Mouse (Mus musculus): ENCODE measurements around the gene Prcc. TPM values are rescaled to one million over a fixed set of nuclear protein-coding genes. Genes with fewer than 3 reads are reported as not detected.

Prcc gene
- polyA plus RNA-seq, 1 experiment from 2014 or later = 13.8 TPM

- ATAC-seq = peak; percentile 49; the same call in 1 of the 2 replicates
- Histone ChIP-seq H3K9me3 (ENCODE audit: control insufficient read depth, low read length) (no peaks in the 10 kb centered on the region), H3K36me3 (ENCODE audit: control insufficient read depth, insufficient read depth) (peaks cover 35% of the 10 kb centered on the region), H3K4me1 (replicated peaks; ENCODE audit: control insufficient read depth, insufficient read depth, low read length) (no peaks in the 10 kb centered on the region), H3K9ac (replicated peaks; ENCODE audit: low read depth, low read length) (no peak overlapping the region), H3K4me2 (ENCODE audit: low read length) (no peak overlapping the region), H3K27ac (ENCODE audit: low read length) (no peak overlapping the region), H3K4me3 (replicated peaks; ENCODE audit: low read length) (no peak overlapping the region), H3K27me3 (replicated peaks; ENCODE audit: control insufficient read depth, insufficient read depth, low read length) (no peaks in the 10 kb centered on the region)
- 23% methylated on average over 3 of the region's 3 CpGs for WGBS
These were observed 25.6 kb downstream of the Prcc start for GRCm38 (mm10) chr3:87859813-87860212.

GRCm38 (mm10) chr3:87857666-87858065 is 27.7 kb downstream of the Prcc start:
- no peak overlapping the region for H3K4me3 ChIP-seq (replicated peaks; ENCODE audit: low read length)
- 96% methylated on average over 8 of the region's 8 CpGs for WGBS
- no peak for ATAC-seq
- peaks cover 31% of the 10 kb centered on the region for H3K36me3 ChIP-seq (ENCODE audit: control insufficient read depth, insufficient read depth)
- H3K9me3 ChIP-seq (ENCODE audit: control insufficient read depth, low read length) = no peaks in the 10 kb centered on the region
- no peak overlapping the region for H3K27ac ChIP-seq (ENCODE audit: low read length)
- H3K4me1 ChIP-seq (replicated peaks; ENCODE audit: control insufficient read depth, insufficient read depth, low read length) = no peaks in the 10 kb centered on the region; the same call in 1 of the 2 replicates
- H3K27me3 ChIP-seq (replicated peaks; ENCODE audit: control insufficient read depth, insufficient read depth, low read length) = no peaks in the 10 kb centered on the region
- no peak overlapping the region for H3K4me2 ChIP-seq (ENCODE audit: low read length)
- H3K9ac ChIP-seq (replicated peaks; ENCODE audit: low read depth, low read length) = no peak overlapping the region

GRCm38 (mm10) chr3:87855936-87856335 is 29.5 kb downstream of the Prcc start:
- H3K4me1 ChIP-seq (replicated peaks; ENCODE audit: control insufficient read depth, insufficient read depth, low read length) = no peaks in the 10 kb centered on the region; the same call in 1 of the 2 replicates
- no peak for ATAC-seq
- H3K27ac ChIP-seq (ENCODE audit: low read length) = no peak overlapping the region
- H3K9me3 ChIP-seq (ENCODE audit: control insufficient read depth, low read length) = no peaks in the 10 kb centered on the region
- H3K4me3 ChIP-seq (replicated peaks; ENCODE audit: low read length) = no peak overlapping the region
- no peaks in the 10 kb centered on the region for H3K27me3 ChIP-seq (replicated peaks; ENCODE audit: control insufficient read depth, insufficient read depth, low read length)
- 86% methylated on average over 8 of the region's 8 CpGs for WGBS
- peaks cover 23% of the 10 kb centered on the region for H3K36me3 ChIP-seq (ENCODE audit: control insufficient read depth, insufficient read depth)
- H3K9ac ChIP-seq (replicated peaks; ENCODE audit: low read depth, low read length) = no peak overlapping the region
- no peak overlapping the region for H3K4me2 ChIP-seq (ENCODE audit: low read length)

GRCm38 (mm10) chr3:87854795-87855568 is 30.4 kb downstream of the Prcc start:
- Histone ChIP-seq H3K36me3 (ENCODE audit: control insufficient read depth, insufficient read depth) (peaks cover 22% of the 10 kb centered on the region), H3K27ac (ENCODE audit: low read length) (no peak overlapping the region), H3K9ac (replicated peaks; ENCODE audit: low read depth, low read length) (no peak overlapping the region), H3K4me1 (replicated peaks; ENCODE audit: control insufficient read depth, insufficient read depth, low read length) (no peaks in the 10 kb centered on the region; the same call in 1 of the 2 replicates), H3K4me3 (replicated peaks; ENCODE audit: low read length) (no peak overlapping the region), H3K9me3 (ENCODE audit: control insufficient read depth, low read length) (no peaks in the 10 kb centered on the region), H3K4me2 (ENCODE audit: low read length) (no peak overlapping the region), H3K27me3 (replicated peaks; ENCODE audit: control insufficient read depth, insufficient read depth, low read length) (no peaks in the 10 kb centered on the region)
- peak; percentile 29; the same call in 1 of the 2 replicates for ATAC-seq
- 55% methylated on average over 7 of the region's 7 CpGs for WGBS

- no peak for ATAC-seq
- Histone ChIP-seq H3K9ac (replicated peaks; ENCODE audit: low read depth, low read length) (no peak overlapping the region), H3K4me2 (ENCODE audit: low read length) (no peak overlapping the region), H3K9me3 (ENCODE audit: control insufficient read depth, low read length) (no peaks in the 10 kb centered on the region), H3K27ac (ENCODE audit: low read length) (no peak overlapping the region), H3K27me3 (replicated peaks; ENCODE audit: control insufficient read depth, insufficient read depth, low read length) (no peaks in the 10 kb centered on the region), H3K4me1 (replicated peaks; ENCODE audit: control insufficient read depth, insufficient read depth, low read length) (no peaks in the 10 kb centered on the region; the same call in 1 of the 2 replicates), H3K4me3 (replicated peaks; ENCODE audit: low read length) (no peak overlapping the region), H3K36me3 (ENCODE audit: control insufficient read depth, insufficient read depth) (no peaks in the 10 kb centered on the region)
- 85% methylated on average over 14 of the region's 14 CpGs for WGBS
These were observed 36.3 kb downstream of the Prcc start for GRCm38 (mm10) chr3:87849117-87849516.

- H3K4me2 ChIP-seq (ENCODE audit: low read length) = no peak overlapping the region
- H3K9ac ChIP-seq (replicated peaks; ENCODE audit: low read depth, low read length) = no peak overlapping the region
- no peak for ATAC-seq
- H3K4me3 ChIP-seq (replicated peaks; ENCODE audit: low read length) = no peak overlapping the region
- H3K9me3 ChIP-seq (ENCODE audit: control insufficient read depth, low read length) = no peaks in the 10 kb centered on the region
- H3K27me3 ChIP-seq (replicated peaks; ENCODE audit: control insufficient read depth, insufficient read depth, low read length) = no peaks in the 10 kb centered on the region
- no peaks in the 10 kb centered on the region for H3K36me3 ChIP-seq (ENCODE audit: control insufficient read depth, insufficient read depth)
- WGBS = 82% methylated on average over 5 of the region's 5 CpGs
- H3K27ac ChIP-seq (ENCODE audit: low read length) = no peak overlapping the region
- H3K4me1 ChIP-seq (replicated peaks; ENCODE audit: control insufficient read depth, insufficient read depth, low read length) = no peaks in the 10 kb centered on the region
These were observed 37.7 kb downstream of the Prcc start for GRCm38 (mm10) chr3:87847680-87848079.

GRCm38 (mm10) chr3:87846650-87847110 is 38.7 kb downstream of the Prcc start, which contains the start of gene Sh2d2a:
Gene Sh2d2a, plus strand, starts transcription at chr3:87846755.
- Histone ChIP-seq H3K27me3 (replicated peaks; ENCODE audit: control insufficient read depth, insufficient read depth, low read length) (no peaks in the 10 kb centered on the region), H3K4me2 (ENCODE audit: low read length) (no peak within 1 kb of the TSS), H3K9me3 (ENCODE audit: control insufficient read depth, low read length) (no peaks in the 10 kb centered on the region), H3K36me3 (ENCODE audit: control insufficient read depth, insufficient read depth) (no peaks in the 10 kb centered on the region), H3K4me1 (replicated peaks; ENCODE audit: control insufficient read depth, insufficient read depth, low read length) (no peaks in the 10 kb centered on the region), H3K4me3 (replicated peaks; ENCODE audit: low read length) (no peak within 1 kb of the TSS), H3K9ac (replicated peaks; ENCODE audit: low read depth, low read length) (no peak within 1 kb of the TSS), H3K27ac (ENCODE audit: low read length) (no peak within 1 kb of the TSS)
- 77% methylated on average over 7 of the region's 7 CpGs for WGBS
- ATAC-seq = no peak

GRCm38 (mm10) chr3:87846186-87846585 is 39.2 kb downstream of the Prcc start:
- WGBS = 70% methylated on average over 4 of the region's 4 CpGs
- H3K27ac ChIP-seq (ENCODE audit: low read length) = no peak overlapping the region
- H3K27me3 ChIP-seq (replicated peaks; ENCODE audit: control insufficient read depth, insufficient read depth, low read length) = no peaks in the 10 kb centered on the region
- no peak overlapping the region for H3K4me2 ChIP-seq (ENCODE audit: low read length)
- H3K9me3 ChIP-seq (ENCODE audit: control insufficient read depth, low read length) = no peaks in the 10 kb centered on the region
- ATAC-seq = no peak
- no peaks in the 10 kb centered on the region for H3K4me1 ChIP-seq (replicated peaks; ENCODE audit: control insufficient read depth, insufficient read depth, low read length)
- no peaks in the 10 kb centered on the region for H3K36me3 ChIP-seq (ENCODE audit: control insufficient read depth, insufficient read depth)
- H3K4me3 ChIP-seq (replicated peaks; ENCODE audit: low read length) = no peak overlapping the region
- no peak overlapping the region for H3K9ac ChIP-seq (replicated peaks; ENCODE audit: low read depth, low read length)

GRCm38 (mm10) chr3:87844981-87845380 is 40.4 kb downstream of the Prcc start:
- ATAC-seq = no peak
- Histone ChIP-seq H3K4me1 (replicated peaks; ENCODE audit: control insufficient read depth, insufficient read depth, low read length) (no peaks in the 10 kb centered on the region), H3K9ac (replicated peaks; ENCODE audit: low read depth, low read length) (no peak overlapping the region), H3K4me2 (ENCODE audit: low read length) (no peak overlapping the region), H3K27ac (ENCODE audit: low read length) (no peak overlapping the region), H3K36me3 (ENCODE audit: control insufficient read depth, insufficient read depth) (no peaks in the 10 kb centered on the region), H3K4me3 (replicated peaks; ENCODE audit: low read length) (no peak overlapping the region), H3K9me3 (ENCODE audit: control insufficient read depth, low read length) (no peaks in the 10 kb centered on the region), H3K27me3 (replicated peaks; ENCODE audit: control insufficient read depth, insufficient read depth, low read length) (no peaks in the 10 kb centered on the region)
- WGBS = 90% methylated on average over 4 of the region's 4 CpGs

All from forebrain, embryonic 16.5 days (tissue).